Mouse (Mus musculus) thymus, adult 2 months (tissue): ENCODE results near the gene Ttll9. TPM values are rescaled to one million over a fixed set of nuclear protein-coding genes. Genes with fewer than 3 reads are reported as not detected.

ENCODE experiments used
- DNase-seq: peaks from one replicate; pipeline ENCODE4 v3.0.0; 2021
- H3K27ac ChIP-seq: fragments of 200-500 bp; 2 replicates; pipeline ENCODE4 v1.5.1; 2012; ENCODE audit warnings: low read length, control low read depth; ENCODE audit not compliant: control insufficient read depth, insufficient read depth
- H3K27me3 ChIP-seq: fragments of 200-500 bp; 2 replicates; pipeline ENCODE4 v1.6.1; 2012; ENCODE audit warnings: mild to moderate bottlenecking, low read length, moderate library complexity, mixed read lengths; ENCODE audit not compliant: control insufficient read depth, insufficient read depth
- H3K36me3 ChIP-seq: fragments of 200-500 bp; 2 replicates; pipeline ENCODE4 v1.6.1; 2012; ENCODE audit warnings: mild to moderate bottlenecking, low read length, moderate library complexity; ENCODE audit not compliant: control insufficient read depth, insufficient read depth
- H3K4me1 ChIP-seq: fragments of 200-500 bp; replicated peaks from 2 replicates; pipeline ENCODE4 v1.6.1; 2012; ENCODE audit warnings: low read length; ENCODE audit not compliant: control insufficient read depth, insufficient read depth
- H3K4me3 ChIP-seq: fragments of 200-500 bp; 2 replicates; pipeline ENCODE4 v1.5.1; 2012; ENCODE audit warnings: mild to moderate bottlenecking, low read length, control low read depth, moderate library complexity; ENCODE audit not compliant: control insufficient read depth, insufficient read depth
- CTCF ChIP-seq: fragments of 200-500 bp; IDR thresholded peaks from 2 replicates; pipeline ENCODE4 v1.5.1; 2012; ENCODE audit warnings: mild to moderate bottlenecking, control low read depth, low read length, moderate library complexity, borderline replicate concordance; ENCODE audit not compliant: control insufficient read depth, poor library complexity, insufficient read depth; ENCODE audit errors: extremely low read depth
- POLR2A ChIP-seq: fragments of 200-500 bp; IDR thresholded peaks from 2 replicates; pipeline ENCODE4 v1.6.1; 2012; ENCODE audit warnings: mild to moderate bottlenecking, low read length, control low read depth, moderate library complexity; ENCODE audit not compliant: control insufficient read depth, poor library complexity, insufficient read depth; ENCODE audit errors: extremely low read depth
- WGBS: fragments of 180-500 bp; shearing (Covaris S2); methylation state at CpG from one replicate; pipeline ENCODE4 v1.1.7; 2018; 5-methylcytosine and 5-hydroxymethylcytosine counted together
- polyA plus RNA-seq: library from polyadenylated mRNA; depleted of rRNA; stranded (reverse); fragments of >200 nt; gene quantifications from 2 replicates; pipeline ENCODE4 v1.2.3, GENCODE M21; 2012

The Ttll9 gene
- polyA plus RNA-seq, 1 experiment = 2.1 TPM

DNA sequence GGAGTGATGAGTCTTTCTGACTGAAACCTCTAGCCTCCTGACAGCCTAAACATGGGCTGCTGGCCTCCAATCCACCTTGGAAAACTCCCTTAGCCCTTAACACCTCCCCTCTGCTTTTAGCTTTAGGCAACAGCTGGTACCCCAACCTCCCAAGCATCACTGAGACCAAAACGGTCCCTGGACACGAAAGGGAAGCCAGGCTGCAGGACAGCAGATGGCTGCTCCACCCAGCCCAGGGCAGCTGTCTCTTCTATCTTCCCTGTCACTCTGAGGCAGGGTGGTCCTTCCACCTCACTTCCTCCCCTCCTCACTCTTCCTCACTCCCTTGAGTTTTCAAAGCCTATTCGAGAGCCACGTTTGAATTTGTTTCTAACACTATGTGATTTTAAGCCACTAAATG is 68.1 kb downstream of the Ttll9 start:
- Histone ChIP-seq H3K4me1 (peaks cover 6% of the 10 kb centered on the region), H3K4me3 (no peak overlapping the region), H3K27ac (no peak overlapping the region), H3K36me3 (no peaks in the 10 kb centered on the region), H3K27me3 (peaks cover 7% of the 10 kb centered on the region; the same call in 1 of the 2 replicates)
- DNase-seq = no peak
- no peak for TF ChIP-seq CTCF
- TF ChIP-seq POLR2A = no peak
- WGBS = 32% methylated on average over 4 of the region's 4 CpGs

DNA sequence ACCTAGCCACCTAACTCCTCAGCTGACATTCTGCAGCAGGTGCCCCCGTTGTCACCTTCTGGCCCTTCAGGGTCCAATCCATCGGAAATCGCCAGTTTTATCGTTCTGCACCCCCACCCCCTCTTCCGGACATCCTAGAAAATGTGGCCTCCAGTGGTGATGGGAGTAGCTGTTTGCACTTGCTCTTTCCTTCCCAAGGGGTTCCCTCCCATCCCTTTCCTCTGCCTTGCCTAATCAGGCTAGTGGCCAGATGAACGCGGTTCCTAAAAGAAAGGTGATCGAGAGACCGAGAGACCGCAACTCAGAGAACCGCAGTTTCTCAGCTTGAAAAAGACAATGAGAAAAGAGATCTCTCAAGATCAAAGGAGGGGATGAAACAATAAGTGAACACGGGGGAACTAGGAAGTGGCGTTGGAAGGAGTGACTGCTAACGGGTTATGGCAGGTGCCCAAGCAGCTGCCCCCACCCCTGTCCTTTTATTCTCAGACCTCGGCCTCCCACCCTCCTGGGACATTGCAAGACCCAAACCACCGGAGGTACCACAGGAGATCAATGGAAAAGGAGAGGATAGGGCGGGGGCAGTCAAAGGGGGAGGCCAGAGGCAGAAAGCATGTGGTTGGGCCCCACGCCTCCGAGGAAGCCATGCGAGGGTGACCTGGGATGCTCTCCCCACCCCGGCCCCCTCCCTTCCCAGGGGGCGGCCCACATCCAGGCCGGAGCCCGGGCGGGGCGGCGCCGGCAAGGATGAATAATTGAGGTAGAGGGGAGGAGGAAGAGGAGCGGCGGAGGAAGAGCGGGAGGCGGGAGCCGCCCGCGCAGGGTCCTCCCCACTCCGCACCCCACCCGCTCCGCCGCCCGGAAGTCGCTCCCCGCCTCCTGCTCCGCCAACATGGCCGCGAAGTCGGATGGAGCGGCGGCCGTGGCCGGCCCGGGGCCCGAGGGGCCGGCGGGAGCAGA is 69.1 kb downstream of the Ttll9 start, which contains the start of gene Xkr7:
Gene Xkr7 (plus strand): TSS at position 727 of the 957 bp plus-strand sequence.
- no peak within 1 kb of the TSS for H3K27ac ChIP-seq
- 4% methylated on average over 52 of the region's 54 CpGs for WGBS
- H3K4me3 ChIP-seq = no peak within 1 kb of the TSS
- H3K27me3 ChIP-seq = peaks cover 7% of the 10 kb centered on the region; the same call in 1 of the 2 replicates
- TF ChIP-seq POLR2A (no peak), CTCF (no peak)
- H3K4me1 ChIP-seq = peaks cover 6% of the 10 kb centered on the region
- H3K36me3 ChIP-seq = no peaks in the 10 kb centered on the region
- peak; percentile 22 for DNase-seq

DNA sequence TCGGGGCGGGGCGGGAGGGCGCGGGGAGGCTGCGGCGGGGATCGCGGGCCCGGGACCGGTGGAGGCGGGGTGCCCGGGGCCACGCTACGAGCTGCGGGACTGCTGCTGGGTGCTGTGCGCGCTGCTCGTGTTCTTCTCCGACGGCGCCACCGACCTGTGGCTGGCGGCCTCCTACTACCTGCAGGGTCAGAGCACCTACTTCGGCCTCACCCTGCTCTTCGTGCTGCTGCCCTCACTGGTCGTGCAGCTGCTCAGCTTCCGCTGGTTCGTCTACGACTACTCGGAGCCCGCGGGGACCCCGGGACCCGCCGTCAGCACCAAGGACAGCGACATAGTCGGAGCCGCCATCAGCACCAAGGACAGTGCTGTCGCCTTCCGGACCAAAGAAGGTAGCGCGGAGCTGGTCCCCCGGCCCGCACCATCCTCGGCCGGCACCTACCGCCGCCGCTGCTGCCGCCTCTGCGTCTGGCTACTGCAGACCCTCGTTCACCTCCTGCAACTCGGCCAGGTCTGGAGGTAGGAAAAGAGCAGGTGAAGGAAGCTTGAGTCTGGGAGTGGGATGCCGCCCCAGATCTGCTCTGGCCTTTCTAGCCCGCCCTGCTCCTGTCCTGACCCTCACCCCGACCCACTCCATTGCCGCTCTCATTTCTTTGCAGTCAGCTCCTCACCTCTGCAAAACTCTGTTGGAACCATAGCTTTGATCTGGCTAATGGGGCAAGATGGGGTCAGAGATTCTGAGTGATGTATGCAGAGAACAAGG is 70.0 kb downstream of the Ttll9 start:
- WGBS = 4% methylated on average over 53 of the region's 58 CpGs
- Histone ChIP-seq H3K27ac (no peak overlapping the region), H3K4me3 (no peak overlapping the region), H3K27me3 (peaks cover 7% of the 10 kb centered on the region; the same call in 1 of the 2 replicates), H3K4me1 (peaks cover 6% of the 10 kb centered on the region), H3K36me3 (no peaks in the 10 kb centered on the region)
- 0 out of 2 replicates have a peak, but pooled peaks have one; percentile 37 for TF ChIP-seq CTCF
- TF ChIP-seq POLR2A = no peak
- peak; percentile 91 for DNase-seq

DNA sequence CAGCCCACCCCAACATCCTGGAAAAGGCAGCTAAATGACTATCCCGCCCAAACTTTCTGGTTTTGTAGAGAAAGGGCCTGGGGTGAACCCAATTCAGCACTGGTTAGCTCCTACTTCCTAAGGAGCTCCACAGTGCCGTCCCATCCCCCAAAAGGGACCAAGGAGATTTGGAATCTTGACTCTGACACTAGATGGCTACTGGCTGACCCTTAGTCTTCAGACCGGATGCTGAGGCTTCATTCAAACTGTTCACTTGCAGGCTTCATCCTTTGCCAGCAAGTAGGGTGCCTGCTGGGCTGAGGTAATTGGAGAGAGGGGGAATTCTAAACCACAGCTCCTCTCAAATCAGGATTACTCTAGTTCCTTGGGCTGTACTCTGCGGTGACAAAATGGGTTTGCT is 70.7 kb downstream of the Ttll9 start:
- DNase-seq = no peak
- Histone ChIP-seq H3K4me3 (no peak overlapping the region), H3K36me3 (no peaks in the 10 kb centered on the region), H3K27me3 (peaks cover 7% of the 10 kb centered on the region; the same call in 1 of the 2 replicates), H3K4me1 (peaks cover 6% of the 10 kb centered on the region), H3K27ac (no peak overlapping the region)
- no peak for TF ChIP-seq CTCF
- TF ChIP-seq POLR2A = no peak
- 27% methylated on average over 4 of the region's 4 CpGs for WGBS

DNA sequence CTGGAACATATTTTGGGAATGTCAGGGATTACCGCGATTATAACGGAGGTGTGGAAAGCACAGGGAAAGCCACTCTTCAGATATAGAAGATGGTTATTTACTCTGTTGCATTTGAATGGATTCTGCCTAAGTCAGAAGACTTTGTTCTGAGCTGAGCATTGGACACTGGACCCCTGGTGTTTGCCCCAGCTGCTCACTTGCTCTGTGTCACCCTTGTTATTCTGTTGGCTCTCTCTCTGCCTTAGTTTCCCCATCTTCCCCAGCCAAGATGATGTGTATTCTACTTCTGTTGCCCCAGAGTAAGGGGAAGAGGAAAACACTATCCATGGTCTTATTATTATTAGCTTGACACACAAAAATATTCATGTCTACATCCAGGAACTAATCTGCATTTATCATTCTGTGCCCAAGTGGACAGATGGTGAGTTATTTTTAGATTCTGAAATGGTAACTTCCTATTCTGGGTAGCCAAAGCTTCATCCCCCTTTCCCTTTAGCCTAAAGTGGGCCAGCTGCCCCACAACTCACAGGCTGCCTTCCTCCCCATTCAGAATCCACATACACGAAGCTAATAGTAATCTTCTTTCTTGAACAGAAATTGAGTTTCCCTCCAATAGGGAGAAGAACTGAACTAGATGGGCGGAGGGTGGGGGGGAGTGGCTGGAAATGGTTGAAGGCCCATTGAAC is 71.4 kb downstream of the Ttll9 start:
- Histone ChIP-seq H3K27ac (no peak overlapping the region), H3K36me3 (no peaks in the 10 kb centered on the region), H3K4me1 (peaks cover 6% of the 10 kb centered on the region), H3K4me3 (no peak overlapping the region), H3K27me3 (peaks cover 7% of the 10 kb centered on the region; the same call in 1 of the 2 replicates)
- WGBS = 79% methylated on average over 5 of the region's 5 CpGs
- TF ChIP-seq CTCF = no peak
- no peak for TF ChIP-seq POLR2A
- no peak for DNase-seq

DNA sequence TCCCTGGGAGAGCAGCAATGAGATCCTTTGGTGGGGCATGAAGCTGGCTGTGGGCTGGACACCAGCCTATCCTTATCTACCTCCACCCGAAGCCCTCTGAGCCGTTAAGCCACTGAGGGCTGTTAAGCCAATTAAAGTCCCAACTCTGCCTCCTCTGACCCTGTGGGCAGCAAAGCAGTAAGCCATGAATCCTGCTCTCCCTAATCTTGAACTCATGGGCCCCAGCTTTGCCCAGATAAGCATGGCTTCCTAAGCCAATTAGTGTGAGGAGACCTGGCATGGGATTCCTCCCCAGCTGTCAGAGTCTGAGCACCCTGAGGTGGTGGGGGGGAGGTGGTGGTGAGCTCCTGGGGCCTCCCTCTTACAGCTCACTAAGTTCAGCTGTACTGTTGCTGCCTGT is 74.4 kb downstream of the Ttll9 start:
- Histone ChIP-seq H3K4me1 (peaks cover 3% of the 10 kb centered on the region), H3K36me3 (no peaks in the 10 kb centered on the region), H3K4me3 (no peak overlapping the region), H3K27ac (no peak overlapping the region), H3K27me3 (no peaks in the 10 kb centered on the region; the same call in 1 of the 2 replicates)
- 72% methylated on average over 2 of the region's 2 CpGs for WGBS
- DNase-seq = no peak
- TF ChIP-seq POLR2A (no peak), CTCF (no peak)
